Mouse (Mus musculus) gastrocnemius, adult 18-20 months (tissue): ENCODE measurements around the gene Cradd. TPM values are rescaled to one million over a fixed set of nuclear protein-coding genes. Genes with fewer than 3 reads are reported as not detected.

ENCODE experiments used
- total RNA-seq, 2 experiments: library from RNA; stranded (reverse); gene quantifications; 2 replicates each; pipeline ENCODE4 v1.2.3; 2021

Cradd gene
- total RNA-seq, 2 experiments from 2014 or later = 9.5 to 11.3 TPM

Other genes starting within 250 kb of the Cradd start
- gene Socs2, start 93.0 kb upstream of the Cradd start, total RNA-seq = 10 to 100 TPM in 1 of 2 experiments, 1 to 10 TPM in 1; 7.7 to 14.0 TPM
- gene Mrpl42, start 177.8 kb upstream of the Cradd start, total RNA-seq = 100 to 1,000 TPM; 309 to 340 TPM
- 10 to 100 TPM; 65.4 to 75.4 TPM for gene Ube2n, start 191.0 kb upstream of the Cradd start, total RNA-seq
- 100 to 1,000 TPM; 287 to 374 TPM for gene Nudt4, start 240.0 kb upstream of the Cradd start, total RNA-seq